Mouse (Mus musculus) kidney, adult 9 months (tissue): Measurements from ENCODE around the gene Prl2c3.
"Not testable (repeated sequence)": the region's sequence is repeated elsewhere in the genome, so short reads cannot be mapped to it uniquely, and the experiment has no call there.

Source experiments
- DNase-seq: peaks from one replicate; pipeline ENCODE4 v3.0.0; 2022

The Prl2c3 gene

GRCm38 (mm10) chr13:12799979-12800378, at the start of gene Prl2c3:
Gene Prl2c3, minus strand, starts transcription at chr13:12800079.
- DNase-seq = not testable (repeated sequence)

- not testable (repeated sequence) for DNase-seq
Observed at GRCm38 (mm10) chr13:12848254-12848653, 48.4 kb upstream of the Prl2c3 start.

- not testable (repeated sequence) for DNase-seq
Observed at GRCm38 (mm10) chr13:12844701-12845100, 44.8 kb upstream of the Prl2c3 start.

GRCm38 (mm10) chr13:12837546-12837945, 37.7 kb upstream of the Prl2c3 start:
- not testable (repeated sequence) for DNase-seq

- no peak for DNase-seq
Observed at GRCm38 (mm10) chr13:12831769-12832168, 31.9 kb upstream of the Prl2c3 start.

GRCm38 (mm10) chr13:12829031-12829430, 29.2 kb upstream of the Prl2c3 start:
- DNase-seq = no peak

- not testable (repeated sequence) for DNase-seq
Observed at GRCm38 (mm10) chr13:12824500-12825176, 24.8 kb upstream of the Prl2c3 start.

- DNase-seq = not testable (repeated sequence)
Observed at GRCm38 (mm10) chr13:12813734-12814424, 14.0 kb upstream of the Prl2c3 start.

- no peak for DNase-seq
Observed at GRCm38 (mm10) chr13:12809591-12809990, 9.7 kb upstream of the Prl2c3 start.

- DNase-seq = not testable (repeated sequence)
Observed at GRCm38 (mm10) chr13:12808793-12809512, 9.1 kb upstream of the Prl2c3 start.

- not testable (repeated sequence) for DNase-seq
Observed at GRCm38 (mm10) chr13:12806496-12806895, 6.6 kb upstream of the Prl2c3 start.

- not testable (repeated sequence) for DNase-seq
Observed at GRCm38 (mm10) chr13:12769442-12770091, 30.3 kb downstream of the Prl2c3 start.
